Mouse (Mus musculus): ENCODE results near the gene Cbfa2t3. TPM values are rescaled to one million over a fixed set of nuclear protein-coding genes. Genes with fewer than 3 reads are reported as not detected.
A peak's percentile ranks its signal among the peaks of the same experiment; 100 is the strongest.

The Cbfa2t3 gene
- polyA plus RNA-seq, 2 experiments: 1.9 to 3.3 TPM

DNA sequence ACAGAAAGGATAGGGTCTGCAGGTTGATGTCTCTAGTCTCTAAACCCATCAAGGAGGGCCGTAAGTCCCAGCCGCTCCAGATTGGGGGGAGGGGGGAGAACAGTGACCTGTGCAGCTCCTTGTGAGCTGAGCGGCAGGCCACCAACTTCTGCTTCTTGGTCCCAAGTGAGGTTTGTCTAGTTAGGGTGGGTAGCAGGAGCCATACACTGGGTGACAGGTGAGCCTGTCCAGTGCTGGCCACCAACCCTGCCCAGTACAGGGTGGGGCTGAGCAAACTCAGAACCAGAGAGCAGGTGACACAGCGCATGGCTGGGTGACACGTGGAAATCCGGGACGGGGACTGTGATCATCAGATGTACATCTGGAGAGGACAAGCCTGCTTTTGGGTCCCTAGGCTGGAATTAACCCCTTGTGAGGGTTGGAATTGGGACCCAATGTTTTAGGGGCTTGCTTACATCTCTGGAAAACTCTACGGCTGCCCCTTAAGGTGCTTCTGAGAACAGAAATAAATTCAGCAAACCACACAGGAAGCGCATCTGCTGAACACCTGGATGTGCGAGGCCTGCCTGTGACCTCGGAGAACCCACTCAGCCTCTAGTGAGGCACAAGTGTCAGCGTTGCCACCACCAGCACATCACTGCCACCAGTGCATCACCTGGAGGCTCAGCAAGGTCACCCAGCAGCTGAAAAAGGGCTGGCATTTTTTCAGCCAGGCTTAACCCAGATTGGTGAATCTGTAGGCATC, 2.7 kb upstream of the Cbfa2t3 start:
- WGBS (ENCODE audit: insufficient replicate concordance): 31% methylated on average over 12 of the region's 12 CpGs
- no peaks in the 10 kb centered on the region for H3K36me3 ChIP-seq (replicated peaks; ENCODE audit: control insufficient read depth, insufficient read depth, low read depth)
- no peak overlapping the region for H3K27ac ChIP-seq
- peaks cover 41 to 69% of the 10 kb centered on the region in 2 experiments for H3K4me1 ChIP-seq (replicated peaks; ENCODE audit: control insufficient read depth in 2 of 2, insufficient read depth in 2 of 2, low read length in 1 of 2)
- H3K4me3 ChIP-seq (ENCODE audit: insufficient read depth in 1 of 2, low read depth in 2 of 2, low read length in 2 of 2): no peak overlapping the region
- no peaks in the 10 kb centered on the region for H3K9me3 ChIP-seq (ENCODE audit: control insufficient read depth, low read length)
- TF ChIP-seq CTCF (IDR thresholded peaks at IDR 0.05; ENCODE audit: low read depth): no peak
- no peak for TF ChIP-seq EP300 (IDR thresholded peaks at IDR 0.05; ENCODE audit: low read depth)
- no peak overlapping the region; the same call in 1 of the 2 replicates for H3K4me2 ChIP-seq (ENCODE audit: low read depth)
- no peak overlapping the region for H3K9ac ChIP-seq (replicated peaks)
- ATAC-seq (ENCODE audit: insufficient read depth) (no peak), DNase-seq (ENCODE audit: low read depth in 3 of 3, low spot score in 3 of 3) (no peak)
- peaks cover 2% of the 10 kb centered on the region; the same call in 1 of the 2 replicates for H3K27me3 ChIP-seq (ENCODE audit: control insufficient read depth, insufficient read depth, low read length)

GRCm38 (mm10) chr8:122700628-122701027, 1.7 kb upstream of the Cbfa2t3 start:
- DNase-seq (ENCODE audit: low read depth in 3 of 3, low spot score in 3 of 3): no peak
- peak; percentile 34; the same call in 1 of the 2 replicates for ATAC-seq (ENCODE audit: insufficient read depth)
- H3K27ac ChIP-seq: peak overlapping the region; percentile 21

GRCm38 (mm10) chr8:122698254-122698768, 598 bp downstream of the Cbfa2t3 start:
- peaks cover 62 to 94% of the 10 kb centered on the region in 2 experiments for H3K4me1 ChIP-seq (replicated peaks; ENCODE audit: control insufficient read depth in 2 of 2, insufficient read depth in 2 of 2, low read length in 1 of 2)
- DNase-seq (ENCODE audit: low read depth in 3 of 3, low spot score in 3 of 3) (no peak), ATAC-seq (ENCODE audit: insufficient read depth) (peak; percentile 34; the same call in 1 of the 2 replicates)
- no peaks in the 10 kb centered on the region for H3K27me3 ChIP-seq (ENCODE audit: control insufficient read depth, insufficient read depth, low read length)
- peak overlapping the region; percentile 78 for H3K4me2 ChIP-seq (ENCODE audit: low read depth)
- no peaks in the 10 kb centered on the region for H3K36me3 ChIP-seq (replicated peaks; ENCODE audit: control insufficient read depth, insufficient read depth, low read depth)
- no peaks in the 10 kb centered on the region for H3K9me3 ChIP-seq (ENCODE audit: control insufficient read depth, low read length)
- peak overlapping the region; percentile 60 to 61 for H3K4me3 ChIP-seq (ENCODE audit: insufficient read depth in 1 of 2, low read depth in 2 of 2, low read length in 2 of 2)
- WGBS (ENCODE audit: insufficient replicate concordance): 4% methylated on average over 5 of the region's 5 CpGs
- TF ChIP-seq EP300 (IDR thresholded peaks at IDR 0.05; ENCODE audit: low read depth) (no peak), CTCF (IDR thresholded peaks at IDR 0.05; ENCODE audit: low read depth) (no peak)
- peak overlapping the region; percentile 46 for H3K27ac ChIP-seq
- H3K9ac ChIP-seq (replicated peaks): peak overlapping the region; percentile 63

More at GRCm38 (mm10) chr8:122700628-122701027, 1.7 kb upstream of the Cbfa2t3 start:
- WGBS (ENCODE audit: insufficient replicate concordance): 8% methylated on average over 13 of the region's 13 CpGs
- H3K9me3 ChIP-seq (ENCODE audit: control insufficient read depth, low read length): no peaks in the 10 kb centered on the region
- peak overlapping the region; percentile 39; the same call in 1 of the 2 replicates for H3K9ac ChIP-seq (replicated peaks)
- H3K4me1 ChIP-seq (replicated peaks; ENCODE audit: control insufficient read depth in 2 of 2, insufficient read depth in 2 of 2, low read length in 1 of 2): peaks cover 46 to 74% of the 10 kb centered on the region in 2 experiments
- H3K4me3 ChIP-seq (ENCODE audit: insufficient read depth in 1 of 2, low read depth in 2 of 2, low read length in 2 of 2): peak overlapping the region; percentile 3 to 17; a peak in 2 of 4 replicates
- H3K4me2 ChIP-seq (ENCODE audit: low read depth): peak overlapping the region; percentile 55
- TF ChIP-seq EP300 (IDR thresholded peaks at IDR 0.05; ENCODE audit: low read depth) (peak; percentile 89), CTCF (IDR thresholded peaks at IDR 0.05; ENCODE audit: low read depth) (no peak)
- no peaks in the 10 kb centered on the region for H3K27me3 ChIP-seq (ENCODE audit: control insufficient read depth, insufficient read depth, low read length)
- H3K36me3 ChIP-seq (replicated peaks; ENCODE audit: control insufficient read depth, insufficient read depth, low read depth): no peaks in the 10 kb centered on the region

- ATAC-seq (ENCODE audit: insufficient read depth): no peak
- H3K27ac ChIP-seq: peak overlapping the region; percentile 9
Measured at GRCm38 (mm10) chr8:122697586-122697985, 1.3 kb downstream of the Cbfa2t3 start.

DNA sequence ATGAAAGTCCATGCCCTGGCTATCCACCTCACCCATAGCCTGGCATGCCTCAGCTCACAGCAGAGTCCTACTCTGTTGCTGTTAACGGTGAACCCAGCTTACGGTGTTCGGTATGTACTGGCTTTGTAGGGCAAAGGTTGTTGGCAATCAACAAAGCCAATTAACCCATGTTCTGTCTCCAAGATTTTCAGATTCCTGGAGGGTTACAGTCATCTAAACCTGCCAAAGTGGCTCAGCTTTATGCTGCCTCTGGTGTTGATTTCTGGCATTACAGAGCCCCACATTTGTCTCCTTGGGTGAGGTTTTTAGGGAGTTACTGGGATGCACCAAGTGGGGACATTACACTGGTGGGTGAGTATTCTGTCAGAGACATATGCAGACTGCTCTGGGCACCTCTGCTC, 1.7 kb downstream of the Cbfa2t3 start:
- Histone ChIP-seq H3K4me2 (ENCODE audit: low read depth) (peak overlapping the region; percentile 78), H3K9me3 (ENCODE audit: control insufficient read depth, low read length) (no peaks in the 10 kb centered on the region), H3K27ac (no peak overlapping the region; the same call in 1 of the 2 replicates), H3K4me3 (ENCODE audit: insufficient read depth in 1 of 2, low read depth in 2 of 2, low read length in 2 of 2) (peak overlapping the region; percentile 60 to 61), H3K36me3 (replicated peaks; ENCODE audit: control insufficient read depth, insufficient read depth, low read depth) (no peaks in the 10 kb centered on the region), H3K27me3 (ENCODE audit: control insufficient read depth, insufficient read depth, low read length) (no peaks in the 10 kb centered on the region), H3K4me1 (replicated peaks; ENCODE audit: control insufficient read depth in 2 of 2, insufficient read depth in 2 of 2, low read length in 1 of 2) (peaks cover 61 to 96% of the 10 kb centered on the region in 2 experiments), H3K9ac (replicated peaks) (peak overlapping the region; percentile 63)
- peak; percentile 9; the same call in 1 of the 2 replicates for ATAC-seq (ENCODE audit: insufficient read depth)
- TF ChIP-seq CTCF (IDR thresholded peaks at IDR 0.05; ENCODE audit: low read depth) (peak; percentile 85), EP300 (IDR thresholded peaks at IDR 0.05; ENCODE audit: low read depth) (no peak)
- peak in 2 of 3 experiments; percentile 54 to 72 for DNase-seq (ENCODE audit: low read depth in 3 of 3, low spot score in 3 of 3)
- 18% methylated on average over 3 of the region's 3 CpGs for WGBS (ENCODE audit: insufficient replicate concordance)

More at GRCm38 (mm10) chr8:122697586-122697985, 1.3 kb downstream of the Cbfa2t3 start:
- no peaks in the 10 kb centered on the region for H3K36me3 ChIP-seq (replicated peaks; ENCODE audit: control insufficient read depth, insufficient read depth, low read depth)
- no peak for DNase-seq (ENCODE audit: low read depth in 3 of 3, low spot score in 3 of 3)
- H3K9ac ChIP-seq (replicated peaks): peak overlapping the region; percentile 63
- WGBS (ENCODE audit: insufficient replicate concordance): 10% methylated on average over 6 of the region's 6 CpGs
- peak overlapping the region; percentile 60 to 61 for H3K4me3 ChIP-seq (ENCODE audit: insufficient read depth in 1 of 2, low read depth in 2 of 2, low read length in 2 of 2)
- peaks cover 65 to 96% of the 10 kb centered on the region in 2 experiments for H3K4me1 ChIP-seq (replicated peaks; ENCODE audit: control insufficient read depth in 2 of 2, insufficient read depth in 2 of 2, low read length in 1 of 2)
- no peaks in the 10 kb centered on the region for H3K27me3 ChIP-seq (ENCODE audit: control insufficient read depth, insufficient read depth, low read length)
- H3K9me3 ChIP-seq (ENCODE audit: control insufficient read depth, low read length): no peaks in the 10 kb centered on the region
- peak overlapping the region; percentile 78 for H3K4me2 ChIP-seq (ENCODE audit: low read depth)
- TF ChIP-seq EP300 (IDR thresholded peaks at IDR 0.05; ENCODE audit: low read depth) (no peak), CTCF (IDR thresholded peaks at IDR 0.05; ENCODE audit: low read depth) (no peak)

Data from liver, embryonic 14.5 days (tissue).